Mouse (Mus musculus): ENCODE data around the gene Tmed10. TPM values are rescaled to one million over a fixed set of nuclear protein-coding genes. Genes with fewer than 3 reads are reported as not detected.
A peak's percentile ranks its signal among the peaks of the same experiment; 100 is the strongest.

Tmed10 gene
- 130 and 162 TPM in 2 replicates for polyA plus RNA-seq (2012; rRNA removed)

DNA sequence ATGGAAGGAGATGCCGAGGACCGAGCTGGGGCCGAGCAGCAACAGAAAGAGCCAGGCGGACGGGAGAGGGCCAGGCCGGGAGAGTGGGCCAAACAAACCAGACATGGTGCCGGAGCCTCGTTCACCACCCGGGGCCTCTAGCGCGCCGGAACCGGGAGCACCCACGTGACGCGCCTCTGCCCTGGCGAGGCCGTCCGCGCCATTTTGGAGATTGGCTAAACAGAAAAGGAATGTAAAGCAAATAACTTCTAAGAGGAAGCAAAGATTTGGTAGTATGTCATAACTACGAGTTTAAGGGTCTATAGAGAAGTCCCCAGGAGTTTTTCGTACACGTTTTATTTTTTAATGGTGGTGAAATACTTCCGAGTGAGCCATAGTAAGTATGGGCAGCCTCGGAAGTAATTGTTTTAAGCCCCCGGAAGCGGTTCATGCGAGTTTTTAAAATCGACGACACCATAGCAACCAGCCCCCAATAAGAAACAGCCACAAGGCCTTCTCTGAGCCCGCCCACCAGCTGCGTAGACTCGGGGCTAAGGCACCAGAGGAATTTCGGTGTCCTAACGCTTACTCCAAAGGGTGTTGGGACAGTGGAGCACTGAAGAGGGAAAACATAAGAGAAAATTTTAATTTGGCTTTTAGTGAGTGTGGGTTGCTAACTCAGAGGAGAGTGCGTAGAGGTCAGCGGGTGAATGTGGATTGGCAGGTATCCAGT is at the start of gene Tmed10:
TSS of gene Tmed10 (minus strand) at position 287 of the 712 bp plus-strand sequence.
- peak; percentile 98 for DNase-seq (ENCODE audit: low read depth)
- TF ChIP-seq CTCF (IDR thresholded peaks at IDR 0.05; ENCODE audit: borderline replicate concordance, extremely low read depth, insufficient read depth, insufficient read length): no peak
- peak; percentile 46; the same call in 1 of the 2 replicates for TF ChIP-seq POLR2A (IDR thresholded peaks at IDR 0.05; ENCODE audit: borderline replicate concordance, extremely low read depth, insufficient read depth, insufficient read length, poor library complexity, severe bottlenecking)

DNA sequence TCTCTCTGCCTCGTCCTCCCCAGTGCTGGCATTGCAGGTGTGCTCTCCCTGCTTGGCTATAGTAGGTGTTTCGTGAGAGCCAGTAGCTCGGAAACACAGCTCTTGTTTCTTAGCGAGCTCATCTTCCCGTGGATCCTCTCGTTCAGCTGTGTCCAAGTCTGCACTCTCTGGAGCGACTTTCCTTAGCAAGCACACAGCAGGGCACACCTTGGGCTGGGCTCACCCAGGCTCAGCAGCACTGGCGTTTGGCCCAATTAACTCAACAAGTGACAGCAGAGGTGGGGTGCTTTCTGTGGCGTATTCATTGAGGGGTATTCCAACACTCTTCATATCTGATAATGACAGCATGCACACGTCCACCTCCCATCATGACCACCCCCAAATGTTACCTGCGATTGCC is 48.6 kb upstream of the Tmed10 start:
- no peak for TF ChIP-seq POLR2A (IDR thresholded peaks at IDR 0.05; ENCODE audit: borderline replicate concordance, extremely low read depth, insufficient read depth, insufficient read length, poor library complexity, severe bottlenecking)
- TF ChIP-seq CTCF (IDR thresholded peaks at IDR 0.05; ENCODE audit: borderline replicate concordance, extremely low read depth, insufficient read depth, insufficient read length): no peak
- DNase-seq (ENCODE audit: low read depth): no peak

DNA sequence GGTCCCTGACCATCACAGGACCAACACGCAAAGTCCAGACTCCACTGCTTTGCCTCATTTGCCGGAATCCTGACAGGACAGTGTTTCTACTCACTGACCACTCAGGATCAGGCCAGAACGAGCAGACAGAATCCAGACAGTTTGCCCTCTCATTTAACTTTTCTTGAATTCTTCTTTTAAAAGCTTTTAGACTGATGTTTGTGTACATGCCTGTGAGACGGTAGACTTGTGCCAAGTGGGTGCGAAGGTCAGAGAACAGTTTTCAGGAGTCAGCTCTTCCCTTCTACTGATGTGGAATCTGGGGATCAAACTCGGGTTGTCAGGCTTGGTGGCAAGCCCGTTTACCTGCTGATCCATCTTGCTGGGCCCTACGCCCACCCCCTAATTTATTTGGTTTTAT is 47.9 kb upstream of the Tmed10 start:
- TF ChIP-seq CTCF (IDR thresholded peaks at IDR 0.05; ENCODE audit: borderline replicate concordance, extremely low read depth, insufficient read depth, insufficient read length) (no peak), POLR2A (IDR thresholded peaks at IDR 0.05; ENCODE audit: borderline replicate concordance, extremely low read depth, insufficient read depth, insufficient read length, poor library complexity, severe bottlenecking) (no peak)
- no peak for DNase-seq (ENCODE audit: low read depth)

DNA sequence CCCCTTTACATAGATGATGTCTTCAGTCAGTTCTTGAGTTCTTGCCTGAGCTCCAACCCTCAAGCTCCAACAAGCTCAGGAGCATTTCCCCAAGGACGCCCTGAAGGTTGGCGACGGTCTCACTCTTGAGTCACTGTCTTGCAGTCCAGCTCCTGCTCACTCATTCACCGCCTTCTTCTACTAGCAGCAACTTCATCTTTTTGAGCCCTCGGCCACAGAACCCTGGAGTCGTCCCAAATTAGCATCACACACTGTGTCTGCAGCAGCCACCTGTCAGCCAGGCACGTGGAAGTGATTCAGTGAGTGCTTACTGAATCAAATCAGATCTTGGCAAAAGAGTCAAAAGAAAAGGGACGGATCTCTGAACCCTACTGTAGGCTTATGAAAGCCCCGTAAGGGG is 46.3 kb upstream of the Tmed10 start:
- TF ChIP-seq POLR2A (IDR thresholded peaks at IDR 0.05; ENCODE audit: borderline replicate concordance, extremely low read depth, insufficient read depth, insufficient read length, poor library complexity, severe bottlenecking) (no peak), CTCF (IDR thresholded peaks at IDR 0.05; ENCODE audit: borderline replicate concordance, extremely low read depth, insufficient read depth, insufficient read length) (no peak)
- no peak for DNase-seq (ENCODE audit: low read depth)

DNA sequence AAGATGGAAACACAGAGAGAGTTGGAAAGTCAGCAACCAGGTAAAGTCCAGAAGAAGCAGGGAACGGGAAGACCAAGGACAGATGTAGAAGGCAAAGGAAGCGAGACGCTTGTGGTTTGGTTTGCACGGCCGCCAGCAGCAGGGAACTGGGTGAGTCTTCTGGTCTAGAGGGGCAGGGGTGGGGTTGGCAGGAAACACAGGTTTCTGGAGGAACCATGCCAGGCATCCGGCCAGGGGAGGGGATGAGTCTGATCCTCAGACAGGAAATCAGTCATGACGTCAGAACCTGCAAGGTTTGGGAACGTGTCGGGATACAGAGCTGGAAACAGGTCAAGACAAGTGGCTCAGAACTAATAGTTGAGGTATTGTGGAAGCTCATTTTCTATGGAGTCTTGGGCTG is 43.2 kb upstream of the Tmed10 start:
- no peak for DNase-seq (ENCODE audit: low read depth)
- no peak for TF ChIP-seq POLR2A (IDR thresholded peaks at IDR 0.05; ENCODE audit: borderline replicate concordance, extremely low read depth, insufficient read depth, insufficient read length, poor library complexity, severe bottlenecking)
- TF ChIP-seq CTCF (IDR thresholded peaks at IDR 0.05; ENCODE audit: borderline replicate concordance, extremely low read depth, insufficient read depth, insufficient read length): no peak

DNA sequence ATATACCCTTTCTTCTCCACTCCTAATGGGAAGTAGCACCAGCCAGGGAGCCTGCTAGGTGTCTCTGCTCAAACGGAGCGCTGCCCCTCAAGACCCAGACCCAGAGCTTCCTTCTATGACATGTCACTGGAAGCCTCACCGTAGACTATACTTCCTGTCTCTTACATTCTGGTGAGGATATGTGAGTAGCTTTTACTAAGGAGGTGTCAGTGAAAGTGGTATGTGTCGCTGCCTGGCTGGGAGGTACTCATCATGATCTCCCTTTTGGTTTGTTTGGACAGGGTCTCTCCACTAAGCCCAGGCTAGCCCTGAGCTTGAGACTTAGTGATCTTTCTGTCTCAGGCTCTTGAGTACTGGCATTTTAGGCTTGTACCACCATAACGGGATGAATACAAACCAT is 41.7 kb upstream of the Tmed10 start:
- no peak for DNase-seq (ENCODE audit: low read depth)
- TF ChIP-seq CTCF (IDR thresholded peaks at IDR 0.05; ENCODE audit: borderline replicate concordance, extremely low read depth, insufficient read depth, insufficient read length) (no peak), POLR2A (IDR thresholded peaks at IDR 0.05; ENCODE audit: borderline replicate concordance, extremely low read depth, insufficient read depth, insufficient read length, poor library complexity, severe bottlenecking) (no peak)

DNA sequence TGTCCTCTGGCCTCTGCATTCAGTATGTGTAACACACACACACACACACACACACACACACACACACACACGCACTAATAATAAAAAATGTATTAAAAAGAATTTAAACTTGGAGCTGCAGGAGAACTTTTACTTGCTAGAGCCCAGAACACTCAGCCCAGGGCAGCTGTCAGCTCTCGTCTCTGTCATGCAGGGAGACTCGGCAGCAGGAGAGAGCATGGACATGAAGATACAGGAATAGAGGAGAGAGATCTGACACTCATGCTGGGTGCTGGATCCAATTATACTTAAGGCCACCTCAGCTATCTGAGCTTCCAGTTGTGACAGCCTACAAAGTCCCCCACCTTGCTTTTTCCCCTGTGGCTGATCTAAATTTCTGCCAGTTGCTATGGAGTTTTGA is 41.2 kb upstream of the Tmed10 start:
- DNase-seq (ENCODE audit: low read depth): no peak
- TF ChIP-seq CTCF (IDR thresholded peaks at IDR 0.05; ENCODE audit: borderline replicate concordance, extremely low read depth, insufficient read depth, insufficient read length) (no peak), POLR2A (IDR thresholded peaks at IDR 0.05; ENCODE audit: borderline replicate concordance, extremely low read depth, insufficient read depth, insufficient read length, poor library complexity, severe bottlenecking) (no peak)

DNA sequence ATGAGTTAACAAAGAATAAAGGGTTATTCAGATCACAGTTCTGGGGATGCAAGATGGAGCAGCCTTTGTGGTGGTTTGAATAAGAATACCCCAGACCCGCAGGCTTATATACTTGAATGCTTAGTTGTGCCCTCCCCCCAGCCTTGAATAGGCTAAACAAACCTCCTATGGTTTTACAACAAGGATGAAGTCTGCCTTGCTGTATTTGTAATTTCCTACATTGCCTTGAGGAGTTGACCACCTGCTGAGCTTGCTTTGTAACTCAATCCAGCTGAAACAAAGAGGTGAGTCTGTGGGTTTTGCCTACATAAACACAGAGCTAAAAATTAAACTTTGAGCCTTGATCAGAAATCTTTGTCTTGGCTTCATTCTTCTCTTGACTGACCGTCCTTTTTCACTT is 36.5 kb upstream of the Tmed10 start:
- no peak for DNase-seq (ENCODE audit: low read depth)
- no peak for TF ChIP-seq POLR2A (IDR thresholded peaks at IDR 0.05; ENCODE audit: borderline replicate concordance, extremely low read depth, insufficient read depth, insufficient read length, poor library complexity, severe bottlenecking)

DNA sequence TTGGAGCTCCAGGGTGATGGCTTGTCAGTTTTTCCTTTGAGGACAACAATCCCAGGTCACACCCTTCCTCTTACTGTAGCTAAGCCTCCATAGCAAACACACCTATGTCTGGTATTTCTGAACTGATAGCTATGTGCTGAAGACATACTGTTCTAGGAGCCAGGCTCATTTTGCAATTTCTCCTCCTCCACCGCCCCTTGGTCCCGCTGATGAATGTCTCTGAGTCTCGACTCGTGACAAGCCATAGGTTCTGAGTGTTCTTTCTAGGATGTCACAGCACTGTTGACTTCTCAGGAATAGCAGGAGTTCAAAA is 23.3 kb upstream of the Tmed10 start:
- no peak for TF ChIP-seq POLR2A (IDR thresholded peaks at IDR 0.05; ENCODE audit: borderline replicate concordance, extremely low read depth, insufficient read depth, insufficient read length, poor library complexity, severe bottlenecking)
- TF ChIP-seq CTCF (IDR thresholded peaks at IDR 0.05; ENCODE audit: borderline replicate concordance, extremely low read depth, insufficient read depth, insufficient read length): no peak
- no peak for DNase-seq (ENCODE audit: low read depth)

DNA sequence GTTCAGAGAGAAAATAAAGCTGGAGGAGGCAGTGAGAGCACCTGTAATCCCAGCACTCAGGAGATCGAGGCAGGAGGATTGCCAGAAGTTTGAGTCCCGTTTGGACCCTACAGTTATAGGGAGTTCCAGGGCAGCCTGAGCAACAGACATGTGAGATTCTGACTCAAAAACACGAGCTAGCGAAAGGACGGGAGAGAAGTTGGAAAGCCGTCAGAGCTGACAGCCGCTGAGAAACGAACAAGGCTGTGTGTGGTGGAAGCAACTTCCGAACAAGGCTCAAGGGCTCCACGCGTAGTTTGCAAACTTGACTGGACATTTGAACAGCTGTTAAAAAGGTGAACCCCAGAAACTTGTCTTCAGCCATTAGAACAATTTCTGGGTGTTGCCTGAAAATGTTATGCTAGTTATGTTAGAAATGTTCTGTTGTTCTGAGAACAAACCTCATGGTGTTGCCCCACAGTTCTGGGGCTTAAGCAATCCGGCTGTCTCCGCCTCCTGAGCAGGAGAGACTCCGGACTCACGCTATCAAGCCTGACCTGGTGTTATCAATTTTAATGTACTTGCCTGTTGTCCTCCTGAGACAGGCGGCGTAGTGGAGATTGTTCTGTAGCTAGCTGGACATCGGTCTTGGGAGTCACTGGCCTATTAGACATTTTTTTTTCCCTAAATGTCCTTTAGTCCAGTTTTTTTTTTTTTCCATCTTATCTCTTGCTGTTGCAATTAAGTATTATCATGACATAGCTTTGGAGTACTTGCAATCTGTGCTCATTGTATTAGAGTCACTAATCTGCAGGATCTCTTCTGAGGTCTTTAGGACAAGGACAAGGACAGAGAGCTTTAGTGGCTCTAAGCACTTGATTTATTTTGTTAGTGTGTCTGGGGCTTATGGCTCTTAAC is 22.7 kb upstream of the Tmed10 start:
- DNase-seq (ENCODE audit: low read depth): no peak
- TF ChIP-seq CTCF (IDR thresholded peaks at IDR 0.05; ENCODE audit: borderline replicate concordance, extremely low read depth, insufficient read depth, insufficient read length) (no peak), POLR2A (IDR thresholded peaks at IDR 0.05; ENCODE audit: borderline replicate concordance, extremely low read depth, insufficient read depth, insufficient read length, poor library complexity, severe bottlenecking) (no peak)

DNA sequence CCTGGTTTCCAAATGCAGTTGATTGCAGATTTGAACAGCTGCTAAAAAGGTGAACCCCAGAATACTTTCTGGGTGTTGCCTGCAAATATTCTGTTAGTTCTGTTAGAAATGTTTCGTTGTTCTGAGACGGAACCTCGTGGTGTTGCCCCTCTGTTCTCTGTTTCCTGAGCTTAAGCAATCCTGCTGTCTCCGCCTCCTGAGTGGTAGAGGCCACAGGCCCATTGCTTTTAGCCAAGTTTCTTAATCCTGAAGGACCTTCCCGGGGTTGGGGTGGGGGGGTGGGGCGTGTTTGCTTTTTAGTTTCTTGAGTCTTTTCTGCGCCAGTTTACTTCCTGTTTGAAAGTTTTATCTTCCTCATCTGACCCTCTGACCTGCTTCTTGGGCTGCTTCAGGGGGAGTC is 19.3 kb upstream of the Tmed10 start:
- DNase-seq (ENCODE audit: low read depth): no peak
- TF ChIP-seq POLR2A (IDR thresholded peaks at IDR 0.05; ENCODE audit: borderline replicate concordance, extremely low read depth, insufficient read depth, insufficient read length, poor library complexity, severe bottlenecking) (no peak), CTCF (IDR thresholded peaks at IDR 0.05; ENCODE audit: borderline replicate concordance, extremely low read depth, insufficient read depth, insufficient read length) (no peak)

DNA sequence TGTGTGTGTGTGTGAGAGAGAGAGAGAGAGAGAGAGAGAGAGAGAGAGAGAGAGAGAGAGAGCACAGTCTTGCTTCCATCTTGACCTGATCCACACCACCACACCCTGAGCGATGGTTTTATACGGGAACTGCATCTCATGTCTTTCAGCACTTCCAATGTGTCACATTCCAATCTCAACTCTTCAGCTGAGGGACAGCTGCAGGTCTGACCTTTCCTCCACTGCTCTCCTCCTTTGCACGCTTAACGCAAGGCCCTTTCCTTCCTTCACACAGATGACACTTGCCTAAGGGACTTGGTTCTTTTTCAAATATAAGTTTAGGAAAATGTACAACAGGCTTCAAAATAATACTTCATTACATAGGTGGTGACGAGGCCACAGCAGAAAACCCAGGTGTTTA is 18.9 kb upstream of the Tmed10 start:
- TF ChIP-seq CTCF (IDR thresholded peaks at IDR 0.05; ENCODE audit: borderline replicate concordance, extremely low read depth, insufficient read depth, insufficient read length) (no peak), POLR2A (IDR thresholded peaks at IDR 0.05; ENCODE audit: borderline replicate concordance, extremely low read depth, insufficient read depth, insufficient read length, poor library complexity, severe bottlenecking) (no peak)
- no peak for DNase-seq (ENCODE audit: low read depth)
